Mouse (Mus musculus) urinary bladder, adult 18-20 months (tissue): ENCODE data around the gene Gm21304.
"Not testable (repeated sequence)": the region's sequence is repeated elsewhere in the genome, so short reads cannot be mapped to it uniquely, and the experiment has no call there.

ENCODE experiments used
- DNase-seq, 2 experiments: peaks; one replicate each; pipeline ENCODE4 v3.0.0; 2022; ENCODE audit warnings: low spot score in 2 of 2, mixed read lengths in 2 of 2

The Gm21304 gene

GRCm38 (mm10) chr10:104168215-104168614, at the start of gene Gm21304:
Gene Gm21304 (plus strand): TSS chr10:104168515.
- not testable (repeated sequence) for DNase-seq

GRCm38 (mm10) chr10:104142687-104143086, 25.6 kb upstream of the Gm21304 start, which contains the start of gene Gm21293:
Gene Gm21293 (plus strand): TSS chr10:104142987.
- DNase-seq = not testable (repeated sequence)

- DNase-seq = not testable (repeated sequence)
These were observed 17.1 kb upstream of the Gm21304 start, which contains the start of gene Gm6763 for GRCm38 (mm10) chr10:104151197-104151596. Gene Gm6763 (plus strand): TSS chr10:104151497.

GRCm38 (mm10) chr10:104159706-104160105, 8.6 kb upstream of the Gm21304 start, which contains the start of gene Gm8764:
Gene Gm8764 (plus strand): TSS chr10:104160006.
- not testable (repeated sequence) for DNase-seq

GRCm38 (mm10) chr10:104176724-104177123, 8.4 kb downstream of the Gm21304 start, which contains the start of gene Gm21312:
Gene Gm21312 (plus strand): TSS chr10:104177024.
- not testable (repeated sequence) for DNase-seq

GRCm38 (mm10) chr10:104185233-104185632, 16.9 kb downstream of the Gm21304 start, which contains the start of gene Gm20765:
Gene Gm20765 (plus strand): TSS chr10:104185533.
- not testable (repeated sequence) for DNase-seq

- not testable (repeated sequence) for DNase-seq
These were observed 25.4 kb downstream of the Gm21304 start, which contains the start of gene Gm4340 for GRCm38 (mm10) chr10:104193742-104194141. Gene Gm4340 (plus strand): TSS chr10:104194042.

GRCm38 (mm10) chr10:104209655-104210054, 41.3 kb downstream of the Gm21304 start:
- DNase-seq = no peak

GRCm38 (mm10) chr10:104210268-104210990, 42.1 kb downstream of the Gm21304 start:
- no peak for DNase-seq

- no peak for DNase-seq
These were observed 46.2 kb downstream of the Gm21304 start for GRCm38 (mm10) chr10:104214527-104214926.
